Mouse (Mus musculus) C2C12 (cell line): ENCODE results near the gene C1qtnf6.

Experiments used
- CTCF ChIP-seq: IDR thresholded peaks from one replicate; pipeline ENCODE4 v1.5.1; 2011; ENCODE audit not compliant: control insufficient read depth, insufficient read depth, insufficient read length
- MAX ChIP-seq: IDR thresholded peaks from one replicate; pipeline ENCODE4 v1.6.1; 2011; ENCODE audit warnings: mild to moderate bottlenecking, control low read depth
- USF1 ChIP-seq: IDR thresholded peaks from one replicate; pipeline ENCODE4 v1.6.1; 2011; ENCODE audit warnings: low read depth, mild to moderate bottlenecking, control low read depth, moderate library complexity

- TF ChIP-seq CTCF (peak; percentile 83), MAX (no peak), USF1 (no peak)
Observed at GRCm38 (mm10) chr15:78531901-78532469, 769 bp upstream of the C1qtnf6 start.
